8 mouse cellular contexts compared by ENCODE assay signal in genomic region chr11:57518751-57519148, GRCm38 (mm10). TPM values are rescaled to one million over a fixed set of nuclear protein-coding genes. Genes with fewer than 3 reads are reported as not detected.
DNase-seq lines count a peak whose midpoint lies in the region; ATAC-seq and TF ChIP-seq lines count a peak whose summit lies in the region.

No protein-coding gene starts in this region.

- H3K27ac ChIP-seq in heart, adult 2 months = peak overlapping the region; percentile 79

- peaks cover 2% of the 10 kb centered on the region; the same call in 1 of the 2 replicates for H3K36me3 ChIP-seq in heart, adult 2 months (ENCODE audit: control insufficient read depth, insufficient read depth, low read length)
- H3K36me3 ChIP-seq in E14TG2a.4 (ENCODE audit: insufficient read depth, low read length) = peaks cover 38% of the 10 kb centered on the region
- H3K36me3 ChIP-seq in megakaryocyte, embryonic 14.5 days (replicated peaks; ENCODE audit: low read length) = peaks cover 44% of the 10 kb centered on the region

- no peaks in the 10 kb centered on the region for H3K27me3 ChIP-seq in heart, adult 2 months (ENCODE audit: control insufficient read depth, insufficient read depth, low read length)
- H3K27me3 ChIP-seq in E14TG2a.4 (ENCODE audit: insufficient read depth, low read length) = no peaks in the 10 kb centered on the region
- no peaks in the 10 kb centered on the region for H3K27me3 ChIP-seq in megakaryocyte, embryonic 14.5 days (replicated peaks)

- no peak for TF ChIP-seq CTCF in heart, adult 2 months (IDR thresholded peaks at IDR 0.05)
- TF ChIP-seq CTCF in E14TG2a.4 (conservative IDR thresholded peaks at IDR 0.05; ENCODE audit: low read length) = no peak

- peaks cover 3% of the 10 kb centered on the region for H3K4me1 ChIP-seq in heart, adult 2 months (ENCODE audit: control insufficient read depth, insufficient read depth, low read length)
- peaks cover 37% of the 10 kb centered on the region for H3K4me1 ChIP-seq in E14TG2a.4 (replicated peaks; ENCODE audit: low read depth, low read length)
- H3K4me1 ChIP-seq in megakaryocyte, embryonic 14.5 days = peaks cover 49% of the 10 kb centered on the region

- ATAC-seq in hematopoietic stem cell, adult 5-6 weeks (replicated peaks in 1 of 2; ENCODE audit: insufficient read depth in 1 of 2, low FRiP score in 2 of 2, low TSS enrichment in 1 of 2, low read depth in 1 of 2, poor library complexity in 2 of 2, severe bottlenecking in 2 of 2) = peak; percentile 37 to 39; a peak in 2 of 4 replicates
- no peak for ATAC-seq in inflammation-experienced regulatory T-cells, adult 6 months

- peak overlapping the region; percentile 76 for H3K9ac ChIP-seq in heart, adult 2 months (ENCODE audit: low read depth, low read length)

- DNase-seq in heart, adult 2 months = no peak
- DNase-seq in heart, postnatal 14 days = no peak
- no peak for DNase-seq in adrenal gland, postnatal 10 days
- DNase-seq in cerebellum, postnatal 25 days = no peak

- peak overlapping the region; percentile 57 for H3K4me3 ChIP-seq in heart, adult 2 months
- H3K4me3 ChIP-seq in E14TG2a.4 (replicated peaks; ENCODE audit: low read length) = peak overlapping the region; percentile 94
- H3K4me3 ChIP-seq in megakaryocyte, embryonic 14.5 days (replicated peaks) = peak overlapping the region; percentile 99

- H3K79me2 ChIP-seq in heart, adult 2 months (replicated peaks; ENCODE audit: control insufficient read depth, insufficient read depth, low read length) = peaks cover 2% of the 10 kb centered on the region; the same call in 1 of the 2 replicates

- intact Hi-C loops in heart, adult 2 months (cut with DNase I) = loop anchor here (1.0 kb wide), 1 partner anchor 127 kb away; the partner anchor contains the start of gene Galnt10
- intact Hi-C loops in heart, postnatal 14 days (cut with DNase I) = no loop called here

- H3K9me3 ChIP-seq in E14TG2a.4 (ENCODE audit: low read length) = no peaks in the 10 kb centered on the region
- no peaks in the 10 kb centered on the region for H3K9me3 ChIP-seq in megakaryocyte, embryonic 14.5 days

- TF ChIP-seq EP300 in heart, adult 2 months (IDR thresholded peaks at IDR 0.05; ENCODE audit: insufficient read depth, low read depth, low read length) = no peak

- under 1% methylated on average over 16 of the region's 16 CpGs for WGBS in heart, adult 2 months

- TF ChIP-seq POLR2A in heart, adult 2 months (IDR thresholded peaks at IDR 0.05; ENCODE audit: insufficient read depth, low read depth, low read length) = no peak

RNA-seq across cellular contexts. Expression of gene Mfap3, which starts 0.3 kb away (rescaled TPM):
- 10 to 100 TPM; 11.1 to 12.5 TPM for total RNA-seq in heart, adult 2 months (2021)
- 7.3 and 8.6 TPM in 2 replicates for polyA plus RNA-seq in heart, adult 2 months (2012; rRNA removed)
- total RNA-seq in heart, postnatal 14 days (2021) = 10 to 100 TPM; 17.6 to 18.7 TPM
- total RNA-seq in hematopoietic stem cell, adult 5-6 weeks (2017) = 28.2 and 33.5 TPM in 2 replicates
- polyA plus RNA-seq in megakaryocyte, embryonic 14.5 days (2012; ENCODE audit: insufficient read depth, low replicate concordance) = 0.83 TPM in 1 of 2 replicates, not detected in the other
- 10 to 100 TPM; 28.1 to 32.0 TPM for total RNA-seq in adrenal gland, postnatal 10 days (2021)
- 10 to 100 TPM; 32.1 to 45.2 (median 40.2) TPM for polyA plus RNA-seq in inflammation-experienced regulatory T-cells, adult 6 months (2017; shearing (Covaris generic))

RNA-seq across cellular contexts. Expression of gene Fam114a2, which starts 0.3 kb away (rescaled TPM):
- total RNA-seq in heart, adult 2 months (2021) = 10 to 100 TPM; 37.7 to 42.4 TPM
- polyA plus RNA-seq in heart, adult 2 months (2012; rRNA removed) = 26.1 and 32.2 TPM in 2 replicates
- 10 to 100 TPM; 41.5 to 42.8 TPM for total RNA-seq in heart, postnatal 14 days (2021)
- total RNA-seq in hematopoietic stem cell, adult 5-6 weeks (2017) = 49.3 and 51.9 TPM in 2 replicates
- 3.1 TPM in 1 of 2 replicates, not detected in the other for polyA plus RNA-seq in megakaryocyte, embryonic 14.5 days (2012; ENCODE audit: insufficient read depth, low replicate concordance)
- total RNA-seq in adrenal gland, postnatal 10 days (2021) = 10 to 100 TPM; 45.7 to 47.6 TPM
- 100 to 1,000 TPM in 1 of 3 experiments, 10 to 100 TPM in 2; 67.8 to 107 (median 84.6) TPM for polyA plus RNA-seq in inflammation-experienced regulatory T-cells, adult 6 months (2017; shearing (Covaris generic))
